Mouse (Mus musculus) embryonic fibroblast, embryonic 13.5 days (primary cell): ENCODE results near the gene Prmt1.

ENCODE experiments used
- CTCF ChIP-seq: IDR thresholded peaks from 2 replicates; pipeline ENCODE4 v1.5.1; 2011; ENCODE audit warnings: mild to moderate bottlenecking, control low read depth, low read length, moderate library complexity, borderline replicate concordance; ENCODE audit not compliant: insufficient read depth
- POLR2A ChIP-seq: IDR thresholded peaks from 2 replicates; pipeline ENCODE4 v1.6.1; 2011; ENCODE audit warnings: low read depth, mild to moderate bottlenecking, control low read depth, low read length, moderate library complexity

- TF ChIP-seq POLR2A = peak; percentile 87
- TF ChIP-seq CTCF = no peak
Measured at GRCm38 (mm10) chr7:45017242-45018061, 31.1 kb upstream of the Prmt1 start, which contains the start of gene Rras.
